In genomic region chr19:11266052-11266845, GRCm38 (mm10) we compare ENCODE assay signal across 1 mouse cellular context.
TF ChIP-seq lines count a peak whose summit lies in the region.

Gene Ms4a1 (minus strand): TSS chr19:11266241.

TF ChIP-seq in CH12.LX, 34 proteins besides CTCF, POLR2A, EP300 and RAD21 (continued from another document):
- TF ChIP-seq TBP (conservative IDR thresholded peaks at IDR 0.05; ENCODE audit: low read depth, low read length) (peak; percentile 88), TCF12 (IDR thresholded peaks at IDR 0.05; ENCODE audit: low read depth, low read length) (peak; percentile 86)
